Mouse (Mus musculus) ES-Bruce4 (cell line): ENCODE results near the gene Trp53rka.

ENCODE experiments used
- CTCF ChIP-seq: IDR thresholded peaks from one replicate; pipeline ENCODE4 v1.8.1; 2011; ENCODE audit warnings: low read depth, low read length
- EP300 ChIP-seq: IDR thresholded peaks from 2 replicates; pipeline ENCODE4 v1.6.1; 2011; ENCODE audit warnings: low read depth, low read length; ENCODE audit not compliant: insufficient read depth
- POLR2A ChIP-seq: IDR thresholded peaks from one replicate; pipeline ENCODE4 v1.8.1; 2011; ENCODE audit warnings: low read length; ENCODE audit not compliant: insufficient read depth

GRCm38 (mm10) chr2:165442981-165443380 is 50.1 kb downstream of the Trp53rka start:
- TF ChIP-seq CTCF (no peak), POLR2A (no peak), EP300 (no peak)
